Mouse (Mus musculus): Measurements from ENCODE around the gene Pappa.

Pappa gene

GRCm38 (mm10) chr4:65174505-65174904 lies 50.5 kb downstream of the Pappa start:
- no peak for DNase-seq

- DNase-seq, result no peak
Observed at GRCm38 (mm10) chr4:65178146-65178545, 54.2 kb downstream of the Pappa start.

DNA sequence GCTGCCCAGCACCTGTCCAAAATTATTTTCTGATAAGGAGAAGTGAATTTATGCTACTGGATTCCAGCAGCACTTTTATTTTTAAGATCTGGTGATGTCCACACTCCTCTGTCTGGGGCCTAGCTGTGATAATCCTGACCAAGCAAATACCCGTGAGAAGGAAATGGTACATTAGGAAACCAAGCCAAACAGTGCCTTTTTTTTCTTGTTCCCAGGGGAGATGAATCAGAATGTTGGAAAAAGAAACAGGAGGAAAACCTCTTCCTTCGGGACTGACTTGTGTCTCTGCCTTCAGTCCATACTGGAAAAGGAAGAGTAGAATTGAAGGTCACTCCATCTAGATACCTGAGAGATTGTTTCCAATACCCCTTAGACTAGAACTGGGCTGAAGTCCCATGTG lies 63.3 kb downstream of the Pappa start:
- no peak for DNase-seq

GRCm38 (mm10) chr4:65187716-65188115 lies 63.7 kb downstream of the Pappa start:
- DNase-seq, result no peak

- DNase-seq, result no peak
Observed at GRCm38 (mm10) chr4:65188921-65189485, 65.0 kb downstream of the Pappa start.

GRCm38 (mm10) chr4:65192810-65193209 lies 68.8 kb downstream of the Pappa start:
- no peak for DNase-seq

GRCm38 (mm10) chr4:65195971-65196370 lies 72.0 kb downstream of the Pappa start:
- DNase-seq, result no peak

- DNase-seq, result no peak
Observed at GRCm38 (mm10) chr4:65203666-65204065, 79.7 kb downstream of the Pappa start.

DNA sequence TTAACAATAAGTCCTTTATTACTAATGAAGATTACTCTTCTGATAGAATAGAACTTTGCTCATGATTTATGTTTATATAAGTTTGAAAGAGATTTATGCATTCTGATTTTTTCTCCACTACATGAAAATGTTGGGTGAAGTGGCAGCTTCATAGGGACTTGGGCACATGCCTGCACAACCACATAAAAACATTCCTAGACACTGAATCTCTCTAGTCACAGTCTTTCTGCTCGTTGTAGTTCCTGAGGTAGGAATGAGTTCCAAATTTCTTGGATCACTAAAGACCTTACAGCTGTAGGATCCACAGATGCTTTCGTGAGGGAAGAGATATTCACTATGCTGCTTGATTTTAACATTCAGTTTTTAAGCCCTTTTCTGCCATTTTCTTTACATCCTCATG lies 81.5 kb downstream of the Pappa start:
- no peak for DNase-seq

DNA sequence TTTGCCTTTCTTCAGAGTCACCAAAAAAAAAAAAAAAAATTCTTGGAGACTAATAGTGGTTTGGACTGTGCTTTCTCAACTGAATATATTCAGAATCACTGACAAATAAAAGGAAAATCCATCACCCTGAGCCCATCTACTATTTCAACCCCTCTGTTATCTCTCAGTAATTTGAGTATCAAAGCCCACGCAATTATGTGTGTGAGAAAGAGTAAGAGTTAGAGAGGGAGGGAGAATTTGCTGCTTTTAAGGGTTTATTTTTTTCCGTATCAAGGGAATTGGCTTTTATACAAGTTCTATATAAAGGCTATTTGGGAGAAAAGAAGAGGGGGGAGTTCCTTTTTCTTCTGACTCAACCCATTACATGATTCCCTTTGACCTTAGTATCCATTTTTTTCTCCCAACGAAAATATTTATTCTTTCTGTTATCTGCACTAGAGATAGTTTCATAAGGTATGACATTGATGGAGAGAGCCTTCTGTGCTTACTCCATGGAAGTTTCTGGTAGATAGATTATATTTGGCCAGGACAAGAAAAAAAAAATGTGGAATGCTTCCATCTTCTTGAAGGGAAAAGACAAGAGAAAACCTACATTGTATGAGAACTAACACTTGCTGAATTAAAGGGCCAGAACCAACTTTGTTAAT lies 85.5 kb downstream of the Pappa start:
- no peak for DNase-seq

GRCm38 (mm10) chr4:65216682-65217081 lies 92.7 kb downstream of the Pappa start:
- no peak for DNase-seq

- DNase-seq, result no peak
Observed at GRCm38 (mm10) chr4:65217651-65218364, 93.8 kb downstream of the Pappa start.

DNA sequence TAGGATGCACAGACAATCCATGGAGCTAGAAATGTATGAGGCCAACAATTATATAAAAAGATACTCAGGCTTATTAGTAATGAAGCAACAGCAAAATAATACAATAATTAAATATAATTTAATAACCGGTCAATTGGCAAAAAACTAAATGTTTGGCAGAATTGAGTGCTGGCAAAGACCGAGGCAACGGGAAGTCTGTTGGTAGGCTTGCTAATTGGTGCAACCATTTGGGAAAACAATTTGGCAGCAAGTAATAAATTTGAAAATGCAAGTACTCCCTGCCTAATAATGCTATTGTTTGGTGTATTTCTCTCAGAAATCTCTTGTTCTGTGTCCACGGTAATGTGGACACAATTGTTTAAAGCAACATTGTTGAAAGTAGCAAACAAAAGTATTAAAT lies 99.9 kb downstream of the Pappa start:
- no peak for DNase-seq

- no peak for DNase-seq
Observed at GRCm38 (mm10) chr4:65238540-65238998, 114.6 kb downstream of the Pappa start.

- DNase-seq, result no peak
Observed at GRCm38 (mm10) chr4:65242434-65242931, 118.5 kb downstream of the Pappa start.

DNA sequence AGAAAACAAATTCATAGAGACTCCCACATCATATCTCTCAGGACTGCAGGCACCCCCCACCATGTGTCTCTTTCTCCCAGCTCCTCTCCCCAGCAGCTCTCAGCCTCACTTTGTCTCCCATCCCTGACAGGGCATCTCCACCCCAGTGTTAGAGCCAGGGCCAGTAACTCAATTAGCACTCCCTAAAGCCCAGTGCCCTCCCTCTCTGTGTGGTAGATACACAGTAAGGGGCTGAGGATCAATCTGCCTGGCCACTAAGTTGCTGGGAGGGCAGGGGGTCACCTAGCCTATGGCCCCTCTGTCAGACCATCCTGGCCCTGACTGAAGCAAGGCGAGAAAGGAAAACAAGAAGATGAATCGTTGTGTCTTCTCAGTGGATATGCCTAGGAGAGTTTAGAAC lies 119.3 kb downstream of the Pappa start:
- DNase-seq, result no peak

- DNase-seq, result no peak
Observed at GRCm38 (mm10) chr4:65245015-65245414, 121.0 kb downstream of the Pappa start.

DNA sequence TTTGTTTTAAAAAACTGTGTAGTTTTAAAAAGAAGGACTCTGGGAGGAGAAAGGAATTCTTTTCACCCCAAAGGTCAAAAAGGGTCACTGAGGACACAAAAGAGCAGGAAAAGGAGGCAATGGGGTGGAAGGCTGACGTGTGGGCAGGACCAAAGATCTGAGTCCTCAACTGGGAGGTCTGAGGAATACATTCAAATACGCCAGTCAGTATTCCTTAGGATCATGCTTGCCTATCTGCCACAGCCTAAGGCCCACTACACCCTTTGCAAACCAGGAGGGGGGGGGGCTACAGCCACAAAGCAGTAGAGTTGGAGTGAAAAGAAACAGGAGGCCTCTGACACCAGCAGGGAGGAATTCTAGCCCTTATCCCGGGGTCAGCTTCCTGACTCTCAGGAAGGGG lies 121.5 kb downstream of the Pappa start:
- DNase-seq, result no peak

DNA sequence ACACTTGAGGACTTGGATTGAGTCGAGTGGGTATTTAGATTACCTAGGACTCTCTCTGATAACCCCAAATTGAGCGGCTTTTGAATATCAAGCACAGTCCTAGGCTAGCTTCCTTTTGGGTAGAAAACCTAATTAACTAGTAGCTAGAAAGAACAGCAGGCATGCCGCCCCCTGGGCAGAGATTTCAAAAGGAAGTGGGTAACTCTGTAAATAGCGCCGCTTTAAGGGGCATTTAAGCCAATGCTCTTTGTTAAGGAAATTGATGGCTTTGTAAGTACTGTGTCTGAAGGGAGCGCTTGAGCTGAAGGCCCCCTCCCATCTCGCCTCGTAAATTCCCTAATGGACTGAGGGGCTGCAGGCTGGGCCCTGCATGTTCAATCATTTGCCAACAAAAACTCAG lies 128.2 kb downstream of the Pappa start:
- no peak for DNase-seq

DNA sequence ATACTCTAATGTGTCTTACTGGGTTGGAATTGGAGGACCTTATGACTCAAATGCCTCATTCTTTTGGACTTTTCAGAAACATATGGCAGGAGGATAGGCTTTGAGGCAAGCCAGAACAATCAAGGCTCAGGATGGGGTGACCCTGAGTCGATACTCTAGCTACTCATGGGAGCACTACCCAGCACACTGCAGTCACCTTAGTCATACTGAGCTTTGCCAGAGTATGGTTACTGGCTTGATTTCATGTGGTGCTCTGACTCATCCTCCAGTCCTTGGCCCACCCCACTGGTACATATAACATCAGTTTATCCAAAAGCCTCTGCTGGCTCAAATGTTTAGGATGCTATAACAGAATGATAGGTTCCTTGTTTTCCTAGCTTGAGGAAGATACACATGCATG lies 130.1 kb downstream of the Pappa start:
- DNase-seq, result no peak

DNA sequence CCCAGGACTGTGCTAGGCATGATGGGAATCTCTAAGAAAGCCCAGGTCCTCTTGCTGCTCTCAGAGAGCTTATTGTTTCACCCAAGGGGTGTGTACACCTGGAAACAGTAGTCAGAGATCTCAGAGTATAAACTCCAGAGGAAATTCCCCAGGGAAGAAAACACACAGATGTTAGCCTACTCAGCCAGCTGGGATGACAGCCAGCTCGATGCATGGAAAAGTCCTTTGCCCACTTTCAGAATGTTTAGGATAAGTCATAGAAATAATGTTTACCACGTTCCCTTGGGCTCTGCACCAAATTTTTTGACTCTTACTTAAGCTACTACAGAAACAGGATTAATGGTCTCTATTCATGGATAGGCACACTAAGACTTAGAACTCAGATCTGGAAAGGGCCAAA lies 143.1 kb downstream of the Pappa start:
- DNase-seq, result no peak

- no peak for DNase-seq
Observed at GRCm38 (mm10) chr4:65269996-65270395, 146.0 kb downstream of the Pappa start.

- DNase-seq, result no peak
Observed at GRCm38 (mm10) chr4:65272295-65272694, 148.3 kb downstream of the Pappa start.

DNA sequence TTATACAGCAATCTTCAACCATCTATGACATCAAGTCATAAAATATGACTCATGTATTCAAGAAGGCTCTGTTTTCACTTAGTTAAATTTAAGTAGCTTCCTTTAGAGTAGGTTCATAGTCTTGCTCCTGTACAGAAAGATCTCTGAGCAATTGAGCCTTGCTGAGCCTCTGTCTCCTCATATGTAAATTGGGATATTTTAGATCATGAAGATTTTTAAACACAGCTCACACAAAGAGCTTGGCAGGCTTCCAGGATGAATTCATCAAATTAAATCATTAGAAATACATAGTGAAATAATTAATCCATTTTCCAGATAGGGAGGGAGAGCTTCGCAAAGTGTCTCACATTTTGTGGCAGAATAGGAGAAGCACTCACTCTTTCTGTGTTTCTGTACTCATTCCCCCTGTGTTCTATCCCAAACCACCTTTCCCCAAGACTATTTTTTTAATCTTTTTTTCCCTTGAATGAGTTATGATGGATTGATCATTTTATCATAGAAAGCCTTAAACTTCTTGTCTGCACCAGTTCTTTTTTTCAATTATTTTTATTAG lies 149.4 kb downstream of the Pappa start:
- DNase-seq, result no peak

All from thymus, postnatal 4 days (tissue).